8 mouse cellular contexts compared by ENCODE assay signal in genomic region chr11:103722040-103722481, GRCm38 (mm10). TPM values are rescaled to one million over a fixed set of nuclear protein-coding genes. Genes with fewer than 3 reads are reported as not detected.
DNase-seq lines count a peak whose midpoint lies in the region; ATAC-seq and TF ChIP-seq lines count a peak whose summit lies in the region.

No protein-coding gene starts in this region.

- no peak for TF ChIP-seq CTCF in layer of hippocampus, adult 2 months (conservative IDR thresholded peaks at IDR 0.05)

- WGBS in heart, embryonic 12.5 days = 18% methylated on average over 9 of the region's 9 CpGs
- 19% methylated on average over 9 of the region's 9 CpGs for WGBS in hindbrain, embryonic 15.5 days

- no peak overlapping the region for H3K27ac ChIP-seq in heart, embryonic 12.5 days (ENCODE audit: poor library complexity, severe bottlenecking)
- H3K27ac ChIP-seq in hindbrain, embryonic 15.5 days (replicated peaks) = peak overlapping the region; percentile 47
- H3K27ac ChIP-seq in layer of hippocampus, adult 2 months = no peak overlapping the region

- peak overlapping the region; percentile 61; the same call in 1 of the 2 replicates for H3K9ac ChIP-seq in heart, embryonic 12.5 days
- H3K9ac ChIP-seq in hindbrain, embryonic 15.5 days = no peak overlapping the region

- peaks cover 10% of the 10 kb centered on the region for H3K4me1 ChIP-seq in heart, embryonic 12.5 days (replicated peaks)
- H3K4me1 ChIP-seq in hindbrain, embryonic 15.5 days (replicated peaks) = peaks cover 13% of the 10 kb centered on the region

- H3K9me3 ChIP-seq in heart, embryonic 12.5 days (replicated peaks) = no peaks in the 10 kb centered on the region
- H3K9me3 ChIP-seq in hindbrain, embryonic 15.5 days = no peaks in the 10 kb centered on the region

- H3K27me3 ChIP-seq in heart, embryonic 12.5 days (replicated peaks) = no peaks in the 10 kb centered on the region
- H3K27me3 ChIP-seq in hindbrain, embryonic 15.5 days = no peaks in the 10 kb centered on the region

- peak overlapping the region; percentile 28 for H3K4me3 ChIP-seq in heart, embryonic 12.5 days
- H3K4me3 ChIP-seq in hindbrain, embryonic 15.5 days = 0 out of 2 replicates have a peak overlapping the region, but pooled peaks have one; percentile 1
- no peak overlapping the region for H3K4me3 ChIP-seq in layer of hippocampus, adult 2 months

- ATAC-seq in heart, embryonic 12.5 days (ENCODE audit: insufficient number of reproducible peaks, low FRiP score) = peak; percentile 55; the same call in 1 of the 2 replicates
- ATAC-seq in hindbrain, embryonic 15.5 days (ENCODE audit: low FRiP score, low read depth) = peak; percentile 70; the same call in 1 of the 2 replicates
- 0 out of 2 replicates have a peak, but pooled peaks have one; percentile 31 for ATAC-seq in megakaryocyte-erythroid progenitor cell, adult 5-6 weeks (replicated peaks; ENCODE audit: low FRiP score, low TSS enrichment, poor library complexity, severe bottlenecking)

- no peaks in the 10 kb centered on the region for H3K36me3 ChIP-seq in heart, embryonic 12.5 days
- H3K36me3 ChIP-seq in hindbrain, embryonic 15.5 days = no peaks in the 10 kb centered on the region

- DNase-seq in heart, adult 11 months = no peak
- DNase-seq in cerebellum, postnatal 36 days = peak; percentile 20 to 22
- no peak for DNase-seq in layer of hippocampus, adult 2 months (ENCODE audit: low spot score in 2 of 2)
- no peak for DNase-seq in layer of hippocampus, adult 18-20 months (ENCODE audit: low spot score in 2 of 2)
- DNase-seq in right cerebral cortex, postnatal 14 days = no peak

- peak overlapping the region; percentile 71 for H3K4me2 ChIP-seq in heart, embryonic 12.5 days
- H3K4me2 ChIP-seq in hindbrain, embryonic 15.5 days = peak overlapping the region; percentile 48

RNA-seq across cellular contexts. Expression of gene Gosr2, which starts 24.4 kb away (rescaled TPM):
- polyA plus RNA-seq in heart, embryonic 12.5 days (2016; fragmentation: Nextera tagmentation; extraction: Ambion mirVana) = 69.7 and 69.9 TPM in 2 replicates
- polyA plus RNA-seq in hindbrain, embryonic 15.5 days (2015; fragmentation: Nextera tagmentation; extraction: Ambion mirVana) = 87.3 and 87.8 TPM in 2 replicates
- 36.1 and 46.9 TPM in 2 replicates for total RNA-seq in megakaryocyte-erythroid progenitor cell, adult 5-6 weeks (2014; fragmentation: Nextera tagmentation)
- total RNA-seq in megakaryocyte-erythroid progenitor cell, adult 5-6 weeks (2017) = 37.8 and 44.2 TPM in 2 replicates
- total RNA-seq in layer of hippocampus, adult 2 months (2021) = 10 to 100 TPM; 62.5 to 66.1 TPM
- total RNA-seq in layer of hippocampus, adult 18-20 months (2021) = 10 to 100 TPM; 67.2 to 67.8 TPM

RNA-seq across cellular contexts. Expression of gene Wnt9b, which starts 27.6 kb away (rescaled TPM):
- 2.5 and 3.4 TPM in 2 replicates for polyA plus RNA-seq in heart, embryonic 12.5 days (2016; fragmentation: Nextera tagmentation; extraction: Ambion mirVana)
- polyA plus RNA-seq in hindbrain, embryonic 15.5 days (2015; fragmentation: Nextera tagmentation; extraction: Ambion mirVana) = 0.32 and 0.37 TPM in 2 replicates
- total RNA-seq in megakaryocyte-erythroid progenitor cell, adult 5-6 weeks (2014; fragmentation: Nextera tagmentation) = not detected in 2 replicates
- total RNA-seq in megakaryocyte-erythroid progenitor cell, adult 5-6 weeks (2017) = not detected in 2 replicates
- under 1 TPM; 0.34 to 0.36 TPM for total RNA-seq in layer of hippocampus, adult 2 months (2021)
- under 1 TPM; 0.27 to 0.58 TPM for total RNA-seq in layer of hippocampus, adult 18-20 months (2021)

RNA-seq across cellular contexts. Expression of gene Wnt3, which starts 51.9 kb away (rescaled TPM):
- 0.12 and 0.23 TPM in 2 replicates for polyA plus RNA-seq in heart, embryonic 12.5 days (2016; fragmentation: Nextera tagmentation; extraction: Ambion mirVana)
- 9.4 and 11.0 TPM in 2 replicates for polyA plus RNA-seq in hindbrain, embryonic 15.5 days (2015; fragmentation: Nextera tagmentation; extraction: Ambion mirVana)
- total RNA-seq in megakaryocyte-erythroid progenitor cell, adult 5-6 weeks (2014; fragmentation: Nextera tagmentation) = not detected in 2 replicates
- total RNA-seq in megakaryocyte-erythroid progenitor cell, adult 5-6 weeks (2017) = not detected in 2 replicates
- 1 to 10 TPM; 1.4 to 1.5 TPM for total RNA-seq in layer of hippocampus, adult 2 months (2021)
- 1 to 10 TPM; 1.2 to 2.0 TPM for total RNA-seq in layer of hippocampus, adult 18-20 months (2021)

Comparison
In these comparisons a context has a peak if more than half of its experiments do, and no peak if none do; other contexts are left out.
1. DNase-seq: peak in cerebellum, postnatal 36 days (2 of 2); none in heart, adult 11 months (single experiment), layer of hippocampus, adult 2 months (0 of 2), layer of hippocampus, adult 18-20 months (0 of 2) and right cerebral cortex, postnatal 14 days (single experiment).
2. Peak in every context shown above with its lines, with median percentiles within 50 percentile points of each other: ATAC-seq.